Mouse (Mus musculus) MEL-GATA-1-ER (cell line): Measurements from ENCODE around the gene Rapsn.
"Not testable (repeated sequence)": the region's sequence is repeated elsewhere in the genome, so short reads cannot be mapped to it uniquely, and the experiment has no call there.

Source experiments
- DNase-seq: peaks from one replicate; pipeline ENCODE4 v3.0.0-alpha.2; 2012; ENCODE audit warnings: low read depth; ENCODE audit errors: extremely low read depth

Rapsn gene

DNA sequence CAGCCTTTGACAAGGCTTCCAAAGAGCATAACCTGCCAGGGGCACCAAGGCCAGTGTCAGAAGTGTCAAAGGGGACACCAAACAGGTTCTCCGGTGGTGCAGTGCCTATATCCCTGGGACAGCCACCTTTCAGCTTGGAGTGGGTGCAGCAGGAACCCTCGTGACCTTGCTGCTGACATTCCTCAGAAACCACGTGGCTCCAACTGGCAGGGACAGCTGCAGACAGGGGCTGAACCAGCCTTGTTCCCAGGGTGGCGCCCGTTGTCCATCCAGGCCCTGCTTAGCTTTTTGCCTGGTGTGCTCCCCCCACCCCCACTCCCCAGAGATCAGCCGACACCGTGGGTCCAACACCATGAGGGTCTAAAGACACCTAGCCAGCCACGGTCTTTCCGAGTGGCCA, at the start of gene Rapsn:
Gene Rapsn (plus strand): TSS at position 236 of the 400 bp plus-strand sequence.
- no peak for DNase-seq

DNA sequence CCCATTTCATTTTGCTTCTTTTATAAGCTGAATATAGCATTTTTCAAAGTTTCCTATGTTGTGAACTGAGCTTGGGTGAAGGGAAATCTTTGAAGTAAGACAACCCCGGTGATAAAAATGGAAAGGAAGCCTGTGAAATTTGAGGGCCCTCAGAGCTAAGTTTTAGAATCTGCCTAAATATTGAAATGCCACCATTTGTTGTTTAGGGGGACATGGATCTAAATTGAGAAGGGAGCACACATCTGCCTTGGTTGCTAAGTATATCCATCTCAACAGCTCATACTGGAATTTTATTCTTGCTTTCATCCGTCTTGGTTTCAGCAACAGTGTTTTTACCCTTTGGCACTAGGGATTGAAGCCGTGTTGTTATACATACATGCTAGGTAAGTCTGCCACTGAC, 49.4 kb upstream of the Rapsn start:
- DNase-seq = no peak

GRCm38 (mm10) chr2:91008536-91008935, 26.9 kb upstream of the Rapsn start:
- no peak for DNase-seq

DNA sequence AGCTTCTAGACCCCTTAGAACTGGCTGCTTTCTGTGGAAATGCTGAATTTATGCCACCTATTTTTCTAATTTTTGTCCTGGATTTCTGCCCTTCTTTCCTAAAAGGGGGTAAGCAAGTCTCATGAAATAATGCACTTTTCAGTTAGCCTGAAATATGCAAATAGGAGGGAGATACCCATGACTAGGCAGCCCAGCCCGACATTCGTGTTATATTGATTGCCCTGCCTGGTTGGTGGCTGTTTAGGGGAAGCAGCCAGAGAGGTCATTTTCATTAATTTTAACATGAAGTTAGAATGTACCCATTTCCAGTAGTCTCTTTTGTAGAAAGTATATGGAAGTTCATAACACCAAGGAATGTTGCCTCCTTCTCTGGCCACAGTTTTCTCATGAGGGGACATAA, 21.5 kb upstream of the Rapsn start:
- DNase-seq = no peak

- DNase-seq = no peak
Measured at GRCm38 (mm10) chr2:91015386-91015785, 20.0 kb upstream of the Rapsn start.

GRCm38 (mm10) chr2:91018061-91018788, 17.2 kb upstream of the Rapsn start:
- no peak for DNase-seq

- DNase-seq = no peak
Measured at GRCm38 (mm10) chr2:91019911-91020310, 15.5 kb upstream of the Rapsn start.

DNA sequence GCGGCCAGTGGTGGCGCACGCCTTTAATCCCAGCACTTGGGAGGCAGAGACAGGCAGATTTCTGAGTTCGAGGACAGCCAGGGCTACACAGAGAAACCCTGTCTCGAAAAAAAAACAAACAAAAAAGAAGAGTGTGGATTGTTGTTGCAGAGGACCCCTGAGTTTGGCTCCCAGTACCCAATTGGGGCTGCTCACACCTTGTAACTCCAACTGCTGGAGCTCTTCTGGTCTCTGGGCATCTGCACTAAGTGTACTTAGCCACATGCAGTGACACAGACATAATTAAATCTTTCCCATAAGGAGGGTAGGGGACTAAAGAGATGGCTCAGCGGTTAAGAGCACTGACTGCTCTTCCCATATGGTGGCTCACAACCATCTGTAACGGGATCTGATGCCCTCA, 13.2 kb upstream of the Rapsn start:
- DNase-seq = not testable (repeated sequence)

DNA sequence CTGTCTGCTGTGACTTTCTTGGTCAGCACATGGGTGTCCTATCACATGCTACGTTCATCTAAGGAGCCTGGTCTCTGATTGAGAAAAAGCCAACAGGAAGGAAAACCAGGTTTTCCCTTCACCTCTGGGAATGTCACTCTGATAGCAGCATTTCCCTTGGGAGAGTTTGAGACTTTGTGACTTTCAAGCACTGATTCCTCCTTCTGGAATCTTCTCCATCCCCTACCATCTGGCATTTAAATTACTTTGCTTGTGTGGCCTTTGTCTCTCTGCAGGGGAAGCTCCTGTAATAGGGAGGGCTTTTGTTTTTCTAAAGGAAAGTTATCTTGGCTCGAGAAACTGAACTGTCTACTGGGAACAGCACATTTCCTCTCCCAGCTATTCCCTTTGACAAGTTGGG, 12.3 kb upstream of the Rapsn start:
- DNase-seq = no peak

- no peak for DNase-seq
Measured at GRCm38 (mm10) chr2:91023956-91024355, 11.5 kb upstream of the Rapsn start.

DNA sequence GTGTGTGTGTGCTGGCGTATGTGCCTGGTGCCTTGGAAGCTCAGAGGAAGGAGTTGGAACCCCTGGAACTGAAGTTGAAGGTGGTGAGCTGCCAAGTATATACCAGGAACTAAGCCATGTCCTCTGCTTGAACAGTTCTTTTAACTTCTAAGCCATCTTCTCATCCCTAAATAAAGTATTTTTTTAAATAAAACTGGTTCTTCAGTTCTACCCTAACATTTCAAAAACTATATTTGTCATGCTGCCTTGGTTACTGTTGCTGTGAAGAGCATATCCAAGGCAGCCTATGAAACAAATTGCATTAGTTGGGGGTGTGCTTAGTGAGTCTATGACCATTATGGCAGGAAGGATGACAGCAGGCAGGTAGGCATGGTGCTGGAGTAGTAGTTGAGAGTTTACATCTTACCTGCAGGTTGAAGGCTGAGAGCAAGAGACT, 10.3 kb upstream of the Rapsn start:
- DNase-seq = no peak

DNA sequence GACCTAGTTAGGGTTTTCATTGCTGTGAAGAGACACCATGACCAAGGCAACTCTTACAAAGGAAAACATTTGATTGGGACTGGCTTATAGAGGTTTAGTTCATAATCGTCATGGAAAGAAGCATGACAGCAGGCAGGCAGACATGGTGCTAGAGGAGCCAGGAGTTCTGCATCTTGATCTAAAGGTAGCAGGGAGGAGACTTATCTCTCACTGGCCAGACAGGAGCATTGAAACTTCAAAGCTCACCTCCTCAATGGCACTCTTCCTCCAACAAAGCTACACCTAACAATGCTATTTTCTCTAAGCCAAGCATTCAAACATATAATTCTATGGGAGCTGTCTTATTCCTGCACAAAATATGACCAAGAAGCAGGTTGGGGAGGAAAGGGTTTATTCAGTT, 8.9 kb upstream of the Rapsn start:
- DNase-seq = peak; percentile 28

DNA sequence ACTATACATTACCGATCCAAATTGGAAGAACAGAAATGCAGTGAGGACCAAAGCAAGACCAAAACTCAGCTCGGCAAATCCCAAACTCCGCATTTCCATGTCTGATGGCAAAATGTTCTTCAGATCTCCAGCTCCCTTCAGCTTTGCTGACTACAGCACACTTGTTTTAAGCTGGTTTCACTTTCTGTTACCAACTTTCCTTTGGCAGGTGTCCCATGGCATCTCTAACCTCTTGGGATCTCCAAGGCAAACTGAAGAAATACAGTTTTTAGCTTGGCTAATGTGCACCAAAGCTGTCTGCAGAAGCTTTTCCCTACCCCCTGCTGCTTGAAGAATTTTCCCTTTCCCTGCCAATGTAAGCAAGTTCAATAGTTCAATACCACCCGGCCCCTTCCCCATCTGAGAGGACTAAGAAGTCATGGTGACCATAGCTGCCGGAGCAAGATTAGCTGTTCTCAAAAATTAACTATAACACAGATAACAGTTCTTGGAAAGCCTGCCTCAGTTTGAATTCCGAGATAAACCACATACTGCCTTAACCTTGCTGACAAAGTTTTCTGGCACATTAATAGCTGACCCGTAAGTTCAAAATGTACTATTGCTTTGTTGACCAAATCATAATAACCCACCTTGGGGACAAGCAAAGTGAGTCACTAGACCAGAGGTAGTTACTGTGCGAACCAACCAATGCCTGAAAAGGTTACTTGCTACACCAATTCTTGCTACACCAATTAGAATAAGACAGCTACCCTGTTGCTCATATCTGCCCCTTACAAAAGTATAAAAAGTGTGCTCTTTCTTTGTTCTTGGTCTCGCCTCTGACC, 7.8 kb upstream of the Rapsn start:
- peak; percentile 89 for DNase-seq

GRCm38 (mm10) chr2:91031216-91031615, 4.2 kb upstream of the Rapsn start:
- no peak for DNase-seq

GRCm38 (mm10) chr2:91033000-91033399, 2.4 kb upstream of the Rapsn start:
- DNase-seq = no peak

- DNase-seq = no peak
Measured at GRCm38 (mm10) chr2:91041786-91042185, 6.4 kb downstream of the Rapsn start.

DNA sequence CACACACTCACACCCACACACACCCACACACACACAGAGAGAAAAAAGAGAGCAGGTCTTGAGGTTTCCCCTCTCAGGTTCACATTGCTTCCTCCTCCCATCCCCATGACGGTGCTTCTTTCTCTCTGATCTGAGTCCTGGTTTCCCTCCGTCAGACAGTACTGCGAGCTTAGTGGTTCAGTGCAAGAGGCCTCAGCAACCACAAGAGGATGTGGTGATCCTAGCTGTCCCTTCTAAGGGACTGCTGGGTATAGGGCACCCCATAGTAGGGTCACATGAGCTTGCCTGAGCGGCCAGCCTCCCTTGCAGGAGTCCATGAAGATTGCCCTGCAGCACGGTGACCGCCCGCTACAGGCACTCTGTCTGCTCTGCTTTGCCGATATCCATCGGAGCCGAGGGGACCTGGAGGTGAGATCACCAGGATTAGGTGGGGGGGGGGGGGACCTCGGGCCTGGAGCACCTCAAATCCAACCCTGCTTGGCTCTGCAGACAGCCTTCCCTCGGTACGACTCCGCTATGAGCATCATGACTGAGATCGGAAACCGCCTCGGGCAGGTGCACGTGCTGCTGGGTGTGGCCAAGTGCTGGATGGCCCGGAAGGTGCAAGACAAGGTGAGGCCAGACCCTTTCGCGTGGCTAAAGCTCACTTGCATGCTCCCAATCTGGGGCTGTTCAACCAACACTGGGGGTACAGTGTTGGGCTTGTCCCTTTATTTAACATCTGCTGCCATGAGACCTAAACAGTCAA, 7.4 kb downstream of the Rapsn start:
- no peak for DNase-seq

- DNase-seq = no peak
Measured at GRCm38 (mm10) chr2:91044727-91045126, 9.3 kb downstream of the Rapsn start.

DNA sequence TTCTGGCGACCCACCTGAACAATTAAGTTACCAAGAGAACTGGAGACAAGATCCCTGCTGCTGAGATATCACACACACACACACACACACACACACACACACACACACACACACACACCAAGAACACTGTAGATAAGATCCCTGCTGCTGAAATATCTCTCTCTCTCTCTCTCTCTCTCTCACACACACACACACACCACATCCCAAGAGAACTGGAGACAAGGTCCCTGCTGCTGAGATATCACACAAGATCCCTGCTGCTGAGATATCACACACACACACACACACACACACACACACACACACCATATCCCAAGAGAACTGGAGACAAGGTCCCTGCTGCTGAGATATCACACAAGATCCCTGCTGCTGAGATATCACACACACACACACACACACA, 10.4 kb downstream of the Rapsn start:
- not testable (repeated sequence) for DNase-seq

- no peak for DNase-seq
Measured at GRCm38 (mm10) chr2:91047359-91047758, 11.9 kb downstream of the Rapsn start.

DNA sequence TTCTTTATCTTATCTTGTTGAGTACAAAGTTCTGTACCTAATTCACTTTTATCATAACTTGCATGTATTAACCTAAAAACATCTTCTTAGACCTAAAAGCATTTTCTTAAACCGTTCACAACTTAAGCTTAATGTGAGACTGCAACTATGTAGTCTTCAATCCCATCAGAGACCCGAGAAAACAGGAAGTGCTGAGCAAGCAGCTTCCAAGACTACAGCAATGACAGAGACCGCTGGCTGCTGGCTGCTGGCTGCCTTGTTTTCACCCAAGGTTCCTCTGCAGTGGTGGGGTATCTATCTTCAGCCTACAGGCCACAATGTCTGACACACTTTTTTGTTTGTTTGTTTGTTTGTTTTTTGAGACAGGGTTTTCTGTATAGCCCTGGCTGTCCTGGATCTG, 16.5 kb downstream of the Rapsn start:
- no peak for DNase-seq

GRCm38 (mm10) chr2:91052752-91053151, 17.3 kb downstream of the Rapsn start:
- DNase-seq = no peak
